Mouse (Mus musculus): ENCODE measurements around the gene Mbl1.
A peak's percentile ranks its signal among the peaks of the same experiment; 100 is the strongest.

The Mbl1 gene

GRCm38 (mm10) chr14:41151220-41151898 is at the start of gene Mbl1:
Gene Mbl1 (plus strand): TSS chr14:41151458.
- no peak for DNase-seq

GRCm38 (mm10) chr14:41102269-41102668 is 49.0 kb upstream of the Mbl1 start:
- DNase-seq = no peak

- no peak for DNase-seq
These were observed 46.3 kb upstream of the Mbl1 start, which contains the start of gene Mat1a for GRCm38 (mm10) chr14:41104853-41105444. Gene Mat1a (plus strand): TSS chr14:41105035.

GRCm38 (mm10) chr14:41111031-41111668 is 40.1 kb upstream of the Mbl1 start:
- no peak for DNase-seq

- DNase-seq = no peak
These were observed 38.3 kb upstream of the Mbl1 start for GRCm38 (mm10) chr14:41112944-41113343.

GRCm38 (mm10) chr14:41116271-41116670 is 35.0 kb upstream of the Mbl1 start:
- DNase-seq = peak; percentile 4

GRCm38 (mm10) chr14:41124683-41125082 is 26.6 kb upstream of the Mbl1 start:
- no peak for DNase-seq

GRCm38 (mm10) chr14:41127997-41128396 is 23.3 kb upstream of the Mbl1 start:
- no peak for DNase-seq

GRCm38 (mm10) chr14:41131540-41131939 is 19.7 kb upstream of the Mbl1 start, which contains the start of gene Sftpa1:
Gene Sftpa1 (plus strand): TSS chr14:41131782.
- no peak for DNase-seq

- DNase-seq = no peak
These were observed 14.3 kb upstream of the Mbl1 start for GRCm38 (mm10) chr14:41137006-41137405.

- no peak for DNase-seq
These were observed 10.6 kb upstream of the Mbl1 start for GRCm38 (mm10) chr14:41140686-41141085.

GRCm38 (mm10) chr14:41146035-41146434 is 5.2 kb upstream of the Mbl1 start:
- no peak for DNase-seq

GRCm38 (mm10) chr14:41146922-41147321 is 4.3 kb upstream of the Mbl1 start:
- DNase-seq = no peak

GRCm38 (mm10) chr14:41147356-41147755 is 3.9 kb upstream of the Mbl1 start:
- no peak for DNase-seq

- DNase-seq = no peak
These were observed 8.8 kb downstream of the Mbl1 start for GRCm38 (mm10) chr14:41160076-41160475.

- DNase-seq = no peak
These were observed 9.5 kb downstream of the Mbl1 start for GRCm38 (mm10) chr14:41160743-41161142.

GRCm38 (mm10) chr14:41162663-41163062 is 11.4 kb downstream of the Mbl1 start:
- no peak for DNase-seq

GRCm38 (mm10) chr14:41167278-41167677 is 16.0 kb downstream of the Mbl1 start:
- DNase-seq = no peak

GRCm38 (mm10) chr14:41168567-41168966 is 17.3 kb downstream of the Mbl1 start:
- no peak for DNase-seq

GRCm38 (mm10) chr14:41170514-41170913 is 19.3 kb downstream of the Mbl1 start:
- no peak for DNase-seq

GRCm38 (mm10) chr14:41174802-41175201 is 23.5 kb downstream of the Mbl1 start:
- no peak for DNase-seq

GRCm38 (mm10) chr14:41185059-41185821 is 34.0 kb downstream of the Mbl1 start, which contains the start of gene Sftpd:
Gene Sftpd (minus strand): TSS chr14:41185149.
- DNase-seq = no peak

- no peak for DNase-seq
These were observed 38.2 kb downstream of the Mbl1 start for GRCm38 (mm10) chr14:41189496-41189895.
